9 mouse cellular contexts compared by ENCODE assay signal in the genomic region with DNA sequence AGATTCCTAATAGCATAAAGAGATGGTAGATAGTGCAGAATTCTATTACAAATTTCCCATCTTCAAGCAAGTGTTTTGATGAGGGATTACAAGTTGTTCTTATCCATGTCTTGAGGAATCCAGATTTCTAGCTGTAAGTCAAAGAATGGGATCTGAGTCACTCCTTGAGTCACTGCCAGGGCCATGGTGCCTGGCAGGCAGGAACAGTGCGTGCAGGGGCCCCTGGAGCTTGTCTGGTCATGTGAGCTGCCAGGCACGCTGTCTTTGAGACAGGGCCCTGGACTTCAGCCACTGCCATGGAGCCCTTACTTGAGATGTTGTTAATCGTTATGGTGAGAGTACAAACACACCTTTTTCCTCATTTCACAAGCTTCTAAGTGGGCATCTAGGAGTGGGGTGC.
DNase-seq lines count a peak whose midpoint lies in the region; ATAC-seq and TF ChIP-seq lines count a peak whose summit lies in the region.
"Had no signal": no experiment of that assay in that cellular context is flagged by ENCODE, and none has a peak within 500 bp of the region (broad histone marks: within the 10 kb centered on the region; RNA-seq: fewer than 3 reads in every experiment).

No protein-coding gene starts in this region.

- no peaks in the 10 kb centered on the region for H3K36me3 ChIP-seq in intestine, postnatal 0 days (ENCODE audit: control insufficient read depth, insufficient read depth)
- H3K36me3 ChIP-seq in thymus, adult 2 months (ENCODE audit: control insufficient read depth, insufficient read depth, low read length) = no peaks in the 10 kb centered on the region

- ATAC-seq in intestine, postnatal 0 days = peak; percentile 79

- H3K4me1 ChIP-seq in intestine, postnatal 0 days (replicated peaks; ENCODE audit: control insufficient read depth, insufficient read depth, low read length) = no peaks in the 10 kb centered on the region
- H3K4me1 ChIP-seq in thymus, adult 2 months (replicated peaks; ENCODE audit: control insufficient read depth, insufficient read depth, low read length) = no peaks in the 10 kb centered on the region

- peak; percentile 44 for DNase-seq in gastrocnemius, adult 18-20 months (ENCODE audit: low spot score)
- DNase-seq in gastrocnemius, adult 8-10 months (ENCODE audit: low spot score in 2 of 2) = no peak
- peak; percentile 58 for DNase-seq in 416B (ENCODE audit: low read depth)
- peak; percentile 52 to 69 for DNase-seq in cerebellum, postnatal 10 days
- DNase-seq in thymus, adult 2 months = no peak
- no peak for DNase-seq in MN1 (ENCODE audit: low spot score)
- DNase-seq in T-cell, adult 2 months (ENCODE audit: low spot score) = no peak
- DNase-seq: thymus, postnatal 4 days had no signal

- H3K9me3 ChIP-seq in intestine, postnatal 0 days (ENCODE audit: control insufficient read depth) = no peaks in the 10 kb centered on the region

- no peak overlapping the region for H3K4me3 ChIP-seq in intestine, postnatal 0 days (ENCODE audit: low read depth, low read length)
- H3K4me3 ChIP-seq in thymus, adult 2 months (ENCODE audit: control insufficient read depth, insufficient read depth, low read length) = no peak overlapping the region

- no peak overlapping the region for H3K4me2 ChIP-seq in intestine, postnatal 0 days (replicated peaks; ENCODE audit: low read depth)

- no peak for TF ChIP-seq CTCF in intestine, postnatal 0 days (IDR thresholded peaks at IDR 0.05; ENCODE audit: low read depth)
- no peak for TF ChIP-seq CTCF in thymus, adult 2 months (IDR thresholded peaks at IDR 0.05; ENCODE audit: borderline replicate concordance, control insufficient read depth, extremely low read depth, insufficient read depth, low read length, poor library complexity)

- no peaks in the 10 kb centered on the region for H3K27me3 ChIP-seq in intestine, postnatal 0 days (replicated peaks; ENCODE audit: control insufficient read depth, insufficient read depth, low read length)
- H3K27me3 ChIP-seq in thymus, adult 2 months (ENCODE audit: control insufficient read depth, insufficient read depth, low read length) = no peaks in the 10 kb centered on the region

- TF ChIP-seq POLR2A in thymus, adult 2 months (IDR thresholded peaks at IDR 0.05; ENCODE audit: control insufficient read depth, extremely low read depth, insufficient read depth, low read length, poor library complexity) = no peak

- H3K9ac ChIP-seq in intestine, postnatal 0 days (ENCODE audit: low read depth, low read length) = no peak overlapping the region

- 46% methylated on average over 3 of the region's 3 CpGs for WGBS in intestine, postnatal 0 days
- WGBS in thymus, adult 2 months = 90% methylated on average over 3 of the region's 3 CpGs

- no peak overlapping the region for H3K27ac ChIP-seq in intestine, postnatal 0 days (ENCODE audit: low read depth, low read length)
- no peak overlapping the region for H3K27ac ChIP-seq in thymus, adult 2 months (ENCODE audit: control insufficient read depth, insufficient read depth, low read length)

Comparison
In these comparisons a context has a peak if more than half of its experiments do, and no peak if none do; other contexts are left out.
1. DNase-seq: peak in gastrocnemius, adult 18-20 months (single experiment), 416B (single experiment) and cerebellum, postnatal 10 days (2 of 2); none in gastrocnemius, adult 8-10 months (0 of 2), thymus, adult 2 months (single experiment), MN1 (single experiment) and T-cell, adult 2 months (single experiment).